Mouse (Mus musculus): ENCODE results near the gene Foxb2.

GRCm38 (mm10) chr19:16841001-16841400, 32.6 kb downstream of the Foxb2 start:
- TF ChIP-seq POLR2A (IDR thresholded peaks at IDR 0.05; ENCODE audit: low read depth, low read length) (no peak), CTCF (conservative IDR thresholded peaks at IDR 0.05; ENCODE audit: insufficient read depth, insufficient read length, low read depth, low read length) (no peak)
